Mouse (Mus musculus) heart, adult 2 months (tissue): ENCODE data around the gene Timm9. TPM values are rescaled to one million over a fixed set of nuclear protein-coding genes. Genes with fewer than 3 reads are reported as not detected.

ENCODE experiments used
- DNase-seq, 2 experiments: peaks; one replicate each; pipeline ENCODE4 v3.0.0; 2021
- H3K27ac ChIP-seq: fragments of 200-600 bp; 2 replicates; pipeline ENCODE4 v1.8.1; 2022
- H3K27me3 ChIP-seq: fragments of 200-500 bp; 2 replicates; pipeline ENCODE4 v1.6.1; 2012; ENCODE audit warnings: mild to moderate bottlenecking, low read length, inconsistent platforms, mixed read lengths; ENCODE audit not compliant: control insufficient read depth, insufficient read depth
- H3K36me3 ChIP-seq: fragments of 200-500 bp; 2 replicates; pipeline ENCODE4 v1.6.1; 2012; ENCODE audit warnings: low read length, inconsistent platforms; ENCODE audit not compliant: control insufficient read depth, insufficient read depth
- H3K4me1 ChIP-seq: fragments of 200-500 bp; 2 replicates; pipeline ENCODE4 v1.6.1; 2011; ENCODE audit warnings: low read length; ENCODE audit not compliant: control insufficient read depth, insufficient read depth
- H3K4me3 ChIP-seq: fragments of 200-600 bp; 2 replicates; pipeline ENCODE4 v1.8.1; 2022
- H3K79me2 ChIP-seq: fragments of 200-500 bp; replicated peaks from 2 replicates; pipeline ENCODE4 v1.6.1; 2012; ENCODE audit warnings: mild to moderate bottlenecking, inconsistent platforms, low read length, moderate library complexity, mixed read lengths; ENCODE audit not compliant: control insufficient read depth, insufficient read depth
- H3K9ac ChIP-seq: fragments of 200-500 bp; 2 replicates; pipeline ENCODE4 v1.6.1; 2012; ENCODE audit warnings: low read depth, mild to moderate bottlenecking, control low read depth, inconsistent platforms, low read length, mixed read lengths
- CTCF ChIP-seq: fragments of 200-600 bp; IDR thresholded peaks from 2 replicates; pipeline ENCODE4 v1.8.1; 2022; ENCODE audit warnings: antibody characterized with exemption, mild to moderate bottlenecking, moderate library complexity
- EP300 ChIP-seq: fragments of 200-500 bp; IDR thresholded peaks from 2 replicates; pipeline ENCODE4 v1.6.1; 2011; ENCODE audit warnings: low read depth, low read length, control low read depth; ENCODE audit not compliant: insufficient read depth
- POLR2A ChIP-seq: fragments of 200-500 bp; IDR thresholded peaks from 2 replicates; pipeline ENCODE4 v1.6.1; 2011; ENCODE audit warnings: mild to moderate bottlenecking, low read depth, low read length, control low read depth; ENCODE audit not compliant: insufficient read depth
- WGBS: fragments of 180-500 bp; shearing (Covaris S2); methylation state at CpG from one replicate; pipeline ENCODE4 v1.1.7; 2018; 5-methylcytosine and 5-hydroxymethylcytosine counted together
- intact Hi-C: fragments of 180-260 bp; cut with DNase I; formaldehyde crosslinking; loops from one replicate; pipeline ENCODE4 v1.15.1; 2025
- polyA plus RNA-seq: library from polyadenylated mRNA; depleted of rRNA; stranded (reverse); fragments of >200 nt; gene quantifications from 2 replicates; pipeline ENCODE4 v1.2.3, GENCODE M21; 2012
- total RNA-seq, 2 experiments: library from RNA; stranded (reverse); gene quantifications; 2 replicates each; pipeline ENCODE4 v1.2.3; 2021

Gene Timm9
- total and polyA plus RNA-seq, 3 experiments: 12.1 to 32.3 (median 27.4) TPM

GRCm38 (mm10) chr12:71139258-71139828 lies 2.9 kb upstream of the Timm9 start:
- TF ChIP-seq POLR2A (no peak), CTCF (peak; percentile 67)
- H3K4me3 ChIP-seq: no peak overlapping the region
- no peak overlapping the region for H3K27ac ChIP-seq
- peaks cover 6% of the 10 kb centered on the region for H3K36me3 ChIP-seq
- intact Hi-C loops: loop anchor here (5.0 kb wide), 1 partner anchor 172 kb away; no protein-coding TSS in a partner anchor
- H3K79me2 ChIP-seq: peaks cover 2% of the 10 kb centered on the region; the same call in 1 of the 2 replicates
- DNase-seq: no peak
- H3K4me1 ChIP-seq: peaks cover 2% of the 10 kb centered on the region
- WGBS: 74% methylated on average over 5 of the region's 5 CpGs
- no peak overlapping the region for H3K9ac ChIP-seq
- no peaks in the 10 kb centered on the region for H3K27me3 ChIP-seq

GRCm38 (mm10) chr12:71137686-71138085 lies 1.2 kb upstream of the Timm9 start:
- intact Hi-C loops: loop anchor here (5.0 kb wide), 1 partner anchor 170 kb away; no protein-coding TSS in a partner anchor
- WGBS: 4% methylated on average over 11 of the region's 11 CpGs
- H3K4me3 ChIP-seq: peak overlapping the region; percentile 74
- peak overlapping the region; percentile 58 for H3K9ac ChIP-seq
- peaks cover 6% of the 10 kb centered on the region for H3K36me3 ChIP-seq
- TF ChIP-seq EP300 (no peak), CTCF (no peak), POLR2A (no peak)
- H3K4me1 ChIP-seq: peaks cover 2% of the 10 kb centered on the region
- DNase-seq: no peak
- peaks cover 2% of the 10 kb centered on the region; the same call in 1 of the 2 replicates for H3K79me2 ChIP-seq
- H3K27ac ChIP-seq: peak overlapping the region; percentile 98; the same call in 1 of the 2 replicates
- no peaks in the 10 kb centered on the region for H3K27me3 ChIP-seq

GRCm38 (mm10) chr12:71136974-71137491 lies 549 bp upstream of the Timm9 start:
- peak; percentile 75 for TF ChIP-seq POLR2A
- no peak for TF ChIP-seq CTCF
- DNase-seq: peak; percentile 84 to 86
- Histone ChIP-seq H3K79me2 (peaks cover 2% of the 10 kb centered on the region; the same call in 1 of the 2 replicates), H3K36me3 (peaks cover 6% of the 10 kb centered on the region), H3K9ac (peak overlapping the region; percentile 60), H3K27ac (peak overlapping the region; percentile 98), H3K4me3 (peak overlapping the region; percentile 74), H3K4me1 (peaks cover 2% of the 10 kb centered on the region), H3K27me3 (no peaks in the 10 kb centered on the region)
- WGBS: under 1% methylated on average over 30 of the region's 30 CpGs
- intact Hi-C loops: loop anchor here (5.0 kb wide), 1 partner anchor 170 kb away; no protein-coding TSS in a partner anchor

- Histone ChIP-seq H3K36me3 (peaks cover 6% of the 10 kb centered on the region), H3K4me3 (peak overlapping the region; percentile 74), H3K9ac (no peak overlapping the region), H3K27ac (no peak overlapping the region), H3K79me2 (peaks cover 2% of the 10 kb centered on the region; the same call in 1 of the 2 replicates), H3K4me1 (peaks cover 2% of the 10 kb centered on the region), H3K27me3 (no peaks in the 10 kb centered on the region)
- 18% methylated on average over 5 of the region's 5 CpGs for WGBS
- no peak for DNase-seq
- TF ChIP-seq EP300: no peak
- TF ChIP-seq POLR2A: no peak
- no peak for TF ChIP-seq CTCF
- intact Hi-C loops: loop anchor here (5.0 kb wide), 1 partner anchor 168 kb away; no protein-coding TSS in a partner anchor
These were observed 903 bp downstream of the Timm9 start for GRCm38 (mm10) chr12:71135581-71135980.

GRCm38 (mm10) chr12:71123286-71123685 lies 13.2 kb downstream of the Timm9 start:
- Histone ChIP-seq H3K27ac (no peak overlapping the region), H3K9ac (no peak overlapping the region), H3K27me3 (no peaks in the 10 kb centered on the region), H3K4me1 (no peaks in the 10 kb centered on the region), H3K4me3 (no peak overlapping the region), H3K36me3 (peaks cover 5% of the 10 kb centered on the region; the same call in 1 of the 2 replicates), H3K79me2 (no peaks in the 10 kb centered on the region)
- intact Hi-C loops: no loop called here
- DNase-seq: no peak
- TF ChIP-seq POLR2A: no peak
- no peak for TF ChIP-seq EP300
- TF ChIP-seq CTCF: no peak
- 86% methylated on average over 9 of the region's 9 CpGs for WGBS

- H3K4me1 ChIP-seq: no peaks in the 10 kb centered on the region
- H3K27me3 ChIP-seq: no peaks in the 10 kb centered on the region
- H3K27ac ChIP-seq: no peak overlapping the region
- peaks cover 5% of the 10 kb centered on the region; the same call in 1 of the 2 replicates for H3K36me3 ChIP-seq
- no peak for DNase-seq
- 76% methylated on average over 10 of the region's 10 CpGs for WGBS
- TF ChIP-seq EP300: no peak
- TF ChIP-seq CTCF: no peak
- no peak for TF ChIP-seq POLR2A
- no peak overlapping the region for H3K9ac ChIP-seq
- no peak overlapping the region for H3K4me3 ChIP-seq
- H3K79me2 ChIP-seq: no peaks in the 10 kb centered on the region
- intact Hi-C loops: no loop called here
These were observed 13.8 kb downstream of the Timm9 start for GRCm38 (mm10) chr12:71122731-71123130.
